Mouse (Mus musculus): Measurements from ENCODE around the gene Sept9.

GRCm38 (mm10) chr11:117353126-117353525, 153.7 kb downstream of the Sept9 start:
- TF ChIP-seq CTCF (IDR thresholded peaks at IDR 0.05; ENCODE audit: extremely low read depth, insufficient read depth, low read length) (no peak), POLR2A (IDR thresholded peaks at IDR 0.05; ENCODE audit: extremely low read depth, insufficient read depth, low read length) (no peak)

Measured in cortical plate, adult 2 months (tissue).